Mouse (Mus musculus): ENCODE results near the gene Me3.

Gene Me3

GRCm38 (mm10) chr7:89666361-89666760 is 34.2 kb downstream of the Me3 start:
- no peak for DNase-seq (ENCODE audit: low spot score in 2 of 2)

DNA sequence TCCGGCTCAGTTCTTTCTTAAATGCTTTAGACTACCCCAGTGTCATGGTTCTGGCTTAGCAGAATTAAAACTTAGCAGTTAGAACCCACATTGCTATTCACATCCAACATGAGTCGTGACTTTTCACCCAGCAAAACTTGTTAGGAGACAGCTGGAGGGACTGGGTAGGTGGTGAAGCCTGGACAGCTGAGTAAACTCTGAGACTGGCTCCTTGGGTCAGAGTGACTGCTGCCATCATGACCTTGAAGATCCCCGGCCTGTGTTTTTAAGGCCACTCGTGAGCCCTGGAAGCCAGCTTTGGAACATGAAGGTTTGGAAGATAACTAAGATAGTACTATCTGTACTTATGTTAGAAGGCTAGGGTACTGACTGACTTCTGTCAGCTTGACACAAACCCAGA is 35.4 kb downstream of the Me3 start:
- no peak for DNase-seq (ENCODE audit: low spot score in 2 of 2)

GRCm38 (mm10) chr7:89669461-89669860 is 37.3 kb downstream of the Me3 start:
- no peak for DNase-seq (ENCODE audit: low spot score in 2 of 2)

GRCm38 (mm10) chr7:89671104-89671831 is 39.1 kb downstream of the Me3 start:
- DNase-seq (ENCODE audit: low spot score in 2 of 2): no peak

DNA sequence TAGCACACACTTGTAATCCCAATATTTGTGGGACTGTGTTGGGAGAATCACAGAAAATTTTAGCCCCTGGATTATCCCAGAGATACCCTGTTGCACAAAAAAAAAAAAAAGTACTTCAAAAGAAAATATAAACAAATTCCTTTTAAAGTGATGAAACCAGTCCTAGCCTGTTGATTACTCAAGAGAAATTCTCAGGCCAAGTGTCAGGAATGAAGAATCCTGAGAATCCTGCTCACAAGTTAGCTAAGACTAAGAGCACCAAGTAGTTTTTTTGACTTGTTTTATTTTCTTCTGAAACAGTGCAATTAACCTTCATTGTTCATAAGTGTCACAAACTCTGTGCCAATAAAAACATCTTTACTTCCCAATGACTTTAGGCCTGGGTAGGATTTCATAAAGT is 44.0 kb downstream of the Me3 start:
- no peak for DNase-seq (ENCODE audit: low spot score in 2 of 2)

- DNase-seq (ENCODE audit: low spot score in 2 of 2): no peak
These were observed 45.7 kb downstream of the Me3 start for GRCm38 (mm10) chr7:89677850-89678249.

DNA sequence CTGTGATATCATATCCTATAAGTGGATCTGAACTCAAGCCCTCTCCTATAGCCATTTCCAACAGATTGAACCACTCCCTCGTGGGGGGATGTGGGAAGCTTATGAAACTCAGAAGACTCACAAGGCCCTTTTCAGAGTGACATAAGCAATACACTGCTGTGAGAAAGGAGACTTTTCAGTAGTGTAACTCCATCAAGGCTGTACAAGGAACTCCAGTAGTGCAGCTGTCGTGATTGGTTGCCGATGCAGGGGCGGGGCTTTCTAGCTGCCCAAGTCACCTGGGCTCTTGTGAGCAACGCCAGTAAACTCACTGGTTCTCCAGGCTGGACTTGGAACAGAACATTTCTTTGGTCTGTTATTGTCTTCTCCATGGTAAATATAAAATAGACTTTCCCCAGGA is 46.5 kb downstream of the Me3 start:
- no peak for DNase-seq (ENCODE audit: low spot score in 2 of 2)

GRCm38 (mm10) chr7:89679139-89679538 is 46.9 kb downstream of the Me3 start:
- no peak for DNase-seq (ENCODE audit: low spot score in 2 of 2)

- DNase-seq (ENCODE audit: low spot score in 2 of 2): no peak
These were observed 47.5 kb downstream of the Me3 start for GRCm38 (mm10) chr7:89679621-89680140.

- no peak for DNase-seq (ENCODE audit: low spot score in 2 of 2)
These were observed 48.7 kb downstream of the Me3 start for GRCm38 (mm10) chr7:89680891-89681290.

GRCm38 (mm10) chr7:89681666-89682470 is 49.7 kb downstream of the Me3 start:
- no peak for DNase-seq (ENCODE audit: low spot score in 2 of 2)

DNA sequence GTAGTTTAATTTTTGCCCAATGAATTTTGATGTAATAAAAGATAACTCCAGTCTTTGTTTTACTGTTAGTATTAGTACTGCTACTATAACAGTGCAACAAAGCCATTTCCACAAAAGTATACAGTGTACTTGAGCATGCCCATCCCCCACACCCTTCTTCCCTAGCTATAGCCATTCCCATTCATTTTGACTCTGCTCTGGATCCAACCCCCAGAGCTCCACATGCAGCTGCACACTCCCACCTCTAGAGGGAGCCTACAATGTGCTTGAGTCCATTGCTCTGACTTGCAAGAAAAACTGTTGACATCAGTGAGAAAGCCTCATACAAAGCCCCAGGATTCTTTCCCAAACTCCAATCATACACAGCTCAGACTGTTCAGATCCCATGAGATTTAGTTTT is 66.0 kb downstream of the Me3 start:
- DNase-seq (ENCODE audit: low spot score in 2 of 2): no peak

DNA sequence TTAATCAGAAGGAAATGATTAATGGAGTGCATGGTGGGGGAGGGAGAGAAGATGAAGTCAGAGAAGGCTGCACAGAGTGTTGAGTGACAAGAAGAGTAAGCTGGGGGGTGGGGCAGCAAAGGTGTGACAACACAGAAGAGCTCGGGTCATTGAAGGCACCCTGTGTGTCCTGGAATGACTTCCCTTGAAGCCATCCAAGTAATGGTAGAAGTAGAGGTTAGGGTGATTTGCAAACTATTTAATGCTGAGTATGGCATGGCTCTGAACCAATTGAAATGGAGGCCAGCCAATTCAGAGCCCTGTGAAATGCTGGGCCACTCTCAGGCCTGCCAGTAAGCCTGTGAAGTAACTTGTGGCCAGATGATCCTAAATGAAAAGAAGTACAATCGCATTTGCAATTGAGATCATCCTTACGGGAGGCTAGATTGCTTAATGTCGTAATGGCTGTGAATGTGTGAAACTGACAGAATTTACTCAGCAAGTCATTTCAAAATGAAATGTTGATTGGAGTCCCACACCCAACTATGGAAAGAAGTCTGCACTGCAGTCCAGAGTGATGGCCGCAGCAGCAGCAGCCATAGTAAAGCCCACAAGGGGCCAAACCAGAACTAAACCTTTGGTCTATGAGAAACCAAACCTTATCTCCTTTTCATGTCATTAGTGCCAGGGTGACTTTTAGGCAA is 67.6 kb downstream of the Me3 start:
- DNase-seq (ENCODE audit: low spot score in 2 of 2): no peak

DNA sequence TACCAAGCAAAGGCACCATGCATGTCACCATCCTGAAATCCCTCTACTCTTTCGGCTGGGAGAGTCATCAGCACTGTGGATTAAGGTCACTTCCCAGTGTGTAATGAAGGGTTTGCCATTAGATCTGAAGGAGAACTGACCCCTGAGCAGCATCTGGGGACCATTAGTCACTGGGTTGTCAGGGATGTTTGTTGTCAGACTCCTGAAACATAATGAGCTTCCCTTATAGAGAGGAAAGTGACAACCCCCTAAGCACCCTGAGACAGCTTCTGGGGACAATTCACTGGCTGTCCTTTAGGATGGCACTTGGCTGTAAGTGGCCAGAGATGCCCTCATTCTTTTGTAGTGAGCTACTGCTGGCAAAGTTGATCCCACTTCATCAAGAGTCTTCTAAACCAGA is 68.3 kb downstream of the Me3 start:
- DNase-seq (ENCODE audit: low spot score in 2 of 2): no peak

DNA sequence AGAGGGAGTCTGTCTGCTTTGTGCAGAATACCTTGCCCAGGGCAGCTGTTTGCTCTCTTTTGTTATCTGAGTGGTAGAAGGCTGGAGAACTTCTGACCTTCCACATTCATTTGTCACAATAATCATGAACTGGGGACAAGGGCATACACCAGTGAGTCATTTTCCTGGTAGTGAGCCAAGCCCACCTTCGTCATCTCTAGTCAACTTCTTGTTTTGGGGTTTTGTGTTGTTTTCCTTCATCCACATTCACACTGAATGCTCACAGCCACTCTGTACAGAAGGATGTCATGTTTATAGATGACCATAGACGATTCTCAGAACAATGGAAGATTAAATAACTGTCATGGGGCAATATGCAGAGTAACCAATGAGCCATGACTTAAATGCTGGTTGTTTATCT is 78.6 kb downstream of the Me3 start:
- no peak for DNase-seq (ENCODE audit: low spot score in 2 of 2)

- DNase-seq (ENCODE audit: low spot score in 2 of 2): no peak
These were observed 80.9 kb downstream of the Me3 start for GRCm38 (mm10) chr7:89713059-89713458.

GRCm38 (mm10) chr7:89716226-89716625 is 84.0 kb downstream of the Me3 start:
- DNase-seq (ENCODE audit: low spot score in 2 of 2): no peak

DNA sequence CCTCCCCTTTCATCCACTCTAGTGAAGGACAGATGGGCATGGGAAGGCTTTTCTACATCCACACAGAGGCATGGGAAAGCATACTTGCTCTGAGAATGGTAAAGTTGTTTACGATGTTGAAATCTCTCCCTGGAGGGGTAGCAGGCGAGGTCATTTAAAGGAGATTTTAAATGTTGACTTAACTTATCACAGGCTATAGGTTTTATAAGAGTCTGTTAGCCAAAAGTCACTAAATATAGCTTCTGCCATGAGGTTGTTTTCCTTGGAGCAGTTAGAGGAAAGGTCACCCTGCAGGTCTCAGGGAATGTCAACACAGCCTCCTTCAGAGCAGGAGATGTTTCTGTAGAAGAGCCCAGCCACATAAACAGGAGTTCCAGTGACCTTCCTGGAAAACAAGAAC is 85.3 kb downstream of the Me3 start:
- no peak for DNase-seq (ENCODE audit: low spot score in 2 of 2)

DNA sequence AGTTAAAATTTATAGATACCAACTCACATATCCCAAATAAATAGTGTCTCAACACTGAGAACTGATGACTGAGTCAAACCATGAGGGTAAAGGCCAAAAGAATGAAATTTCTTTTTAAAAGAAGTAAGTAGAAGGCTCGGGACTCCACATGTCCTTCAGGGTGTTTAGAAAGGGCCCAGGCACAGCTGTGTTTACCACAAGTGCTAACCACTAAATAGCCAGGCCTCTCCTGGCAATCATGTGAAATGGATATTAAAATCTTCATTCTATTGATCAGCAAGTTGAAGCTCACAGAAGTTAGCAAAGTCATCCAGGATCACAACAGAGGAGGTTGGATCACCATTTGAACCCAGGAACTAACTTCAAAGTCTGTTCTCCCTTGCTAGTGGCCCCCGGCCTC is 86.1 kb downstream of the Me3 start:
- DNase-seq (ENCODE audit: low spot score in 2 of 2): no peak

DNA sequence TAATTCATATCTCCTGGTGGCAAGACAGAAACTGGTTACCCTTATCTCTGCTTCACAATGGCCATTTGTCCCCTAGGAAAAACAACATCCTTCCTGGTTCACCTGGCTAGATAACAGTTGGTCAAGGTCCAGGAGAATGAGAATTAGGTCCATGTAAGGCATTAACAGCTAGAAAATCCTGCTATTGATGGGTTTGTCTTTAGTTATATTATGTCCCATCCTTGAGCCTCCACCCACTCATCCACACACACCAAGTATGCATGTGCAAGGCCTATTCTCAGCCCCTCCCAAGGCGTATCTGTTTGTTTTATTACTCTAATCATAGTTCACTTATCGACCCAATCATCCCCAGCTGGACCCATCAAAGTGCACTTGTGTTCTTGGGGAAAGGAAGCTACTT is 88.1 kb downstream of the Me3 start:
- no peak for DNase-seq (ENCODE audit: low spot score in 2 of 2)

DNA sequence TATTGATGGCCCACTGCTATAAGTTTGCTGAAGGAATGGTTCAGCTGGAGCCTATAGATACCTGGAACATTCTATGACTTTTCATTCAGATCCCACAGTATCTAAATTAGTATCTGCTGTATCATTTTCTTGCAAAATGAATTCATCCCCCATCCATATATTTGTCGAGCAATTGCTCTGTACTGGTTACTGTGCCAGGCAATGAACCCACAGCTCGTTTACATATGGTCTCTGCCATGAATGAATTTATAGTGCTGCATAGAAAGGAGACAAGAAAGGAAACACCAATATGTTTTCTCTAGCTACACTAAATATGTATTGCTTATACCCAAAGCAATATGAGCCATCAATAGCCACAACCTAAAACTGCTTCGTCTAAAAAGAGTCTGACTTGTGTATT is 94.5 kb downstream of the Me3 start:
- no peak for DNase-seq (ENCODE audit: low spot score in 2 of 2)

- no peak for DNase-seq (ENCODE audit: low spot score in 2 of 2)
These were observed 95.4 kb downstream of the Me3 start for GRCm38 (mm10) chr7:89727615-89728014.

- DNase-seq (ENCODE audit: low spot score in 2 of 2): no peak
These were observed 96.2 kb downstream of the Me3 start for GRCm38 (mm10) chr7:89728393-89728792.
